Mouse (Mus musculus) c-Kit-positive CD71-positive TER-119-negative erythroid progenitor cells, embryonic 14.5 days (primary cell): ENCODE measurements around the gene Mas1.

Source experiments
- DNase-seq: peaks from one replicate; pipeline ENCODE4 v3.0.0-alpha.2; 2013; ENCODE audit warnings: low read depth

Gene Mas1

DNA sequence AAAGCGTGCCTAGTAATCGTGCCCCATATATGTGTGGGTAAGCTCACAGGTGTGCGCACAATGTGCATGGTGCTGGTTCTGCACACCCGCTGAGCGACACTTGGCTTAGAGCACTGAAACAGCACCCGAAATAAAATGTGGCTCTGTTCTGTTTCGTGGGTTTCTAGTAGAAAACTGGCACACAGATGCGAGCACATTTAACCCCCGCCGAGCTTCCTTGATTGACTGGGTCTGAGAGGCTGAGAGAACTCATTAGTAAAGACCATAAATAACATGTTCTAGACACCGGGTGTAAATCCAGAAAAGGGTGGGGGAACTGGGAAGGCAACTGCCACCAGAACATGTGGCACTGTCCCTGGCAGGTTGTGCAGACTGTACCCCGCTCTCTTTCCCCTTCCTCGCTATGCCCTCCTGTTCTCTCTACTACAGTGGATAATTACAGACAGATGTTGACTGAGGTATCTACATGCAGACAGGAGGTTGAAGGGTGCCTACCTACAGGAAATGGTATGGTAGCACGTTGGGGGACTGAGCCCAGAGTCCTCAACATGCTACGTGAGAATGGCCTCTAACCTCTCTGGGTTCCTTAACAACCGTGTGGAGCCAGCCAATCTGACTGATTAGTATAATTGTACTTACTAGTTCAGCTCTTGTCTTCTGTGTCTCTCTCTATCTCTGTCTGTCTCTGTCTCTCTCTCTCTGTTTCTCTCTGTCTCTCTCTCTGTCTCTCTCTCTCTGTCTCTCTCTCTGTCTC is 4.5 kb upstream of the Mas1 start:
- no peak for DNase-seq

- no peak for DNase-seq
Measured at GRCm38 (mm10) chr17:12868640-12869039, 697 bp upstream of the Mas1 start.

- DNase-seq = no peak
Measured at GRCm38 (mm10) chr17:12866853-12867252, 1.1 kb downstream of the Mas1 start.

GRCm38 (mm10) chr17:12865407-12865806 is 2.5 kb downstream of the Mas1 start:
- DNase-seq = no peak

DNA sequence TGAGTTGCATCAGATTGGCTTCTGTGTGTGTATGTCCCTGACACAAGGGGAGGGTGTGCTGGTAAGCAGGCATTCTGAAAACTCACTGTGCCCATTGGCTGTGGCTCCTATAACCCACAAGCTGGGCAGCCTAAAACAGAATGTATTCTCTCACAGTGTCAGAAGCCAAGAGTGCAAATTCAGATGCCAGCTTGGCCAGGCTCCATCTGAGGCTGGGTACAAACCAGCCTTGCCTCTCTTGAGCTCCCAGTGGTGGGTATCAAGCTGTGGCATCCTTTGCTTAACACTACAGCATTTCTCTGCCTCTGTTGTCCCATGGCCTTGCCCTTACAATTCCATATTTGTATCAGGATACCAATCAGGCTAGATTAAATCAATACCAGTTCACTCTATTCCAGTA is 3.8 kb downstream of the Mas1 start:
- DNase-seq = no peak

DNA sequence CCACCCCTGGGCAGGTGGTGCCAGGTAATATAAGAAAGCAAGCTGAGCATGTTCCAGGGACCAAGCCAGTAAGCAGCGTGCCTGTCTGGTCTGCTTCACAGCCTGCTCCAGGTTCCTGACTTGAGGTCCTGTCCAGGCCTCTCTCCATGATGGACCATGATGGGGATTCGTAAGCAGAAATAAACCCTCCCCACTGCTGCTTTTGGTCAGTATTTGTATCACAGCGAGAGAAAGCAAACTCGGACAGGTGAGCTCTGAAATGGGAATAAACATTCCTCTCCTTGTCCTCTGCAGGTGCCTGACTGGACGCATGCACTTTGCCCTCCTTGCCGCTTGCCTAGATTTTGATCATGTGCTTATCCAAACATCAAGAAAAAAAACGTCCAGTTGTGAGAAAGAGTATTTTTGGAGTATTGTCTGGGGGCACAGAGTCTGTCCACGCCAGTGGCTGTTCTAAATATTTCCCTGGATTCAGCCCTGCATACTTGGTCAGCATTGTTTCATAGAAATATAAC is 8.9 kb downstream of the Mas1 start:
- no peak for DNase-seq

GRCm38 (mm10) chr17:12858072-12858471 is 9.9 kb downstream of the Mas1 start:
- no peak for DNase-seq

- DNase-seq = no peak
Measured at GRCm38 (mm10) chr17:12857395-12857794, 10.5 kb downstream of the Mas1 start.

- DNase-seq = no peak
Measured at GRCm38 (mm10) chr17:12854386-12854785, 13.6 kb downstream of the Mas1 start.

DNA sequence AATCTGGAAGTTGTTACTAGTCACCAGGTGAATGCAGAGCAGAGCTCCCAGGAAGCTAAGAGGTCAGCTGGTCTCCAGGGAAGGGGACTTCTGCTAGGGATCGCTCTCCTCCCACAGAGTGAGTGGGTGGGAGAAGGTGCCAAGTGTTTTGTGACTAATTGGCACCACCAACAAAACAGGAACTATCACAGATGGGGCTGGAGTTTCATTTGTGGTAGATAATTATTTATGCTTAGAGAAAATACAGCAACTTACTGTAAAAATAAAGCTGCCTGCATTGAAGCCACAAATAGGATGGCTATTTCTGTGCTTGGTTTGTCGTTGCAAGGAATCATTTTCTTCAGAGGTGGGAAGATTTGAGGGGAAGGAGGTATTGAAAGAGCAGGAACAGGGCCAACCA is 14.1 kb downstream of the Mas1 start:
- no peak for DNase-seq

GRCm38 (mm10) chr17:12851689-12852088 is 16.3 kb downstream of the Mas1 start:
- no peak for DNase-seq

GRCm38 (mm10) chr17:12849778-12850382 is 18.1 kb downstream of the Mas1 start:
- DNase-seq = no peak

GRCm38 (mm10) chr17:12847736-12848135 is 20.2 kb downstream of the Mas1 start:
- DNase-seq = no peak

- no peak for DNase-seq
Measured at GRCm38 (mm10) chr17:12846474-12846873, 21.5 kb downstream of the Mas1 start.

DNA sequence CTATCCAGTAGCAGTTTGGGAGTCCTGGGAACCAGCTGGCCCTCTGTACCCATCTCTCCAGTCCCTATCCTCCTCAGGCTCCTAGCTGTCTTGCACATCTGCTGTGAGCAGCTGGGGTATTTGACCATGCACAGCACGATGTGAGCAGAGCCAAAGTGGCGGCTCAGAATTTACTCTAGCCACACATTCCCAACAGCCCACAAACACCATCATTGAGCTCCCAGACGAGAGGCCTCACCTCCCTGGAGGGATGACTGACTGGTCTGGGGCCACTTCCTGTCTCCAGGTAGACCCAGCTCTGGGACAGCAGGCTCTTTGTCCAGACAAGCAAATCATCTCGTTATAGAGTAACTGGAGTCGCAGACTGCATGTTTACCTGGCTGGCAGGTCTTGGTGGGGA is 22.1 kb downstream of the Mas1 start:
- DNase-seq = no peak

- no peak for DNase-seq
Measured at GRCm38 (mm10) chr17:12844540-12844939, 23.4 kb downstream of the Mas1 start.

DNA sequence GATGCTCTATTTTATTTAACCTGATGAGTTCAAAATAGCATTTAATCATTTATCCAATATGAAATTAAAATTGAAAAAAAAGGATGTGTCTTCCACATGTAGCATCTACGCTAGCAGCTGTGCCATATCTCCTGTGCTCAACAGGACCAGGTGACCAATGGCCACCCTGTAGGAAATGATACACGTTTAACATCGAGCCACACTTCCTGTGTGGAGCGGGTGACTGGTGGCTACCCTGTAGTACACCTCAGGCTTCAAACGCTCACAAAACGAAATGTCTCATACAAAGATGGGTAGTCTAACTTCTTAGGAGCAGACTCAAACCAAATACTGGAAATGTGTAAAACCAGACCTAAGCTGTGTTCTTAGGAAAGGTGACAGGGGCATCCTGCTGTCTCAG is 24.1 kb downstream of the Mas1 start:
- DNase-seq = no peak

DNA sequence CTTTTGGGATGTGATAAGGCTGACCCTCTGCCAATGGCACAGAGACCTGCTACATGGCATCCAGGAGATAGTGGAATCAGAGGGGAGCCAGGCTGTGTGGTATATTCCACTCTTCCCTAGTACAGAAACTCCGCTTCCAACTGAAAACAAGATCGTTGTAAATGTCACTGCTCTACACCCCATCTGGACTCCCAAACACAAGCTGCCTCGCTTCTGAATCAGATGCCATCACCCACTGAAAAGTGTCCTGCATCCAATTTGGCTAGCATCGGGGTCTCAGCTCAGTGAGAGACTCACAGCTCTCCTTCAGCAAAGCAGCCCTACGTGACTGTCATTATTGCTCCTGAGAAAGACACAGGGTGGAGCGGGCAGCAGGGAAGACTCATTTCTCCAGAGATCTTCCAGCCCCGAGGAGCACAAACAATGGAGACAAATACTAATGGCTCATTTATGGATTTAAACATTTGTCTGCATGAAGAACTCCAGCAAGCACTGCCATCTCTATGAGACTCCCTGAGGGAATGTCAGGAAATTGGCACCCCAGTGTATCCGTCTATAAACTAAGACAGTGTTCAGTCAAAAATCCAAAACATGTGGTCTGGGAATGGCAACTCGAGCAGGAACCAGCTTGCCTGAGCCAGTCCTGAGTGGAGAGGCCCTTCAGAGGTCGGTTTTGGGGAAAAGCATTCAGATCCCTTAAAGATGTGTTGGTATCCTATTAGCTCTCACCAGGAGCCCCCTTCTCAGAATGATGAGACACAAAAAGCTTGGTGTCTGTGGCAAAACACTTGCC is 28.3 kb downstream of the Mas1 start:
- no peak for DNase-seq

DNA sequence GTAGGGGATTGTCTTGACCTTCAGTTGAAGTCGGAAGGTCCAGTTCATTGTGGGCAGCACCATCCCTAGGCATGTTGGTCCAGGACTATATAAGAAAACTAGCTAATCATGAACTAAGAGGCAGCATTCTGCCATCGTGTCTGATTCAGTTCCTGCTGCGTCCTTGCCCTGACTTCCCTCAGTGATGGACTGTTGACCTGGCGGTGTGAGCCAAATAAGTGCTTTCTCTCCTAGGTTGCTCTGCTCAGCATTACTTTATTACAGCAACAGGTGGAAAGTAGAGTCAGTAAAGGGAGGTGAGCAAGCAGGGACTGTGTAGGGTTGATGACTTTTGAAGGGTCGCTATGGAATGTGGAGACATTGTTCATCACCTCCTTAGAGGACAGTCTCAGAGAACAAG is 32.2 kb downstream of the Mas1 start:
- DNase-seq = no peak

GRCm38 (mm10) chr17:12834826-12835225 is 33.1 kb downstream of the Mas1 start:
- no peak for DNase-seq

DNA sequence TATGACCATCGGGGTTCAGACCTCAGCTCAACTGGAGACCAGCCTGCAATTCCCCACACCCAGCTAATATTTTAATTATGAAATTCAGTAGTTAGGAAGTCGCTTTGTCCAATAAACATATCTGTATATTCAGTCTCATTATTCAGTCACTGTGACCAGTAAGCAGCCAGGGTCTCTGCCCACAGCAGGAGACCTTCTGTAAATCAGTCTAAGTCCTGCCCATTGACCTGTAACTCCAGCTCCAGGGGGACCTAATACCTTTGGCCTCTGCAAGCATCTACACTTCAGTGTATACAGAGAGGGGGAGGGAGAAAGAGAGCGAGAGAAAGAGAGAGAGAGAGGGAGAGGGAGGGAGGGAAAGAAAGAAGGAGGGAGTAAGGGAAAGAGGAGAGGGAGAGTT is 33.6 kb downstream of the Mas1 start:
- DNase-seq = no peak

- DNase-seq = no peak
Measured at GRCm38 (mm10) chr17:12832657-12833056, 35.3 kb downstream of the Mas1 start.

DNA sequence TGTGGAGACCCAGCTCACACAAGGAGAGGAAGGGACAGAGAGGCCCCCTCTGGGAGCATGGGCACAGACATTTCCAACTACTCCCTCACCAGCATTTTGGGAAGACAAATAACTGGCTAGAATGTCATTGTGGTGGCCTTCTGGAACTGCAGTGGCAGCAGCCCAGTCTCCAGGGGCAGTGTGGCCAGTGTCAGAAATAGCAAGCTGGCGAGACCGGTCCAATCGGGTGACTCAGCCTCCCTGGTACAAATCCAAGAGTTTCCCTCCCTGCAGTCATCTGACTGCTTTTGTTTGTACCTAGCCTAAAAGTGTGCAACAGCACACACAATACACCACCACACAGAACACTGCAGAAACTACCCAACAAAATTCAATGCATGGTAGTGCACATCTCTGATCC is 35.7 kb downstream of the Mas1 start:
- DNase-seq = no peak
